Mouse (Mus musculus): Measurements from ENCODE around the gene Thumpd3.

The Thumpd3 gene

DNA sequence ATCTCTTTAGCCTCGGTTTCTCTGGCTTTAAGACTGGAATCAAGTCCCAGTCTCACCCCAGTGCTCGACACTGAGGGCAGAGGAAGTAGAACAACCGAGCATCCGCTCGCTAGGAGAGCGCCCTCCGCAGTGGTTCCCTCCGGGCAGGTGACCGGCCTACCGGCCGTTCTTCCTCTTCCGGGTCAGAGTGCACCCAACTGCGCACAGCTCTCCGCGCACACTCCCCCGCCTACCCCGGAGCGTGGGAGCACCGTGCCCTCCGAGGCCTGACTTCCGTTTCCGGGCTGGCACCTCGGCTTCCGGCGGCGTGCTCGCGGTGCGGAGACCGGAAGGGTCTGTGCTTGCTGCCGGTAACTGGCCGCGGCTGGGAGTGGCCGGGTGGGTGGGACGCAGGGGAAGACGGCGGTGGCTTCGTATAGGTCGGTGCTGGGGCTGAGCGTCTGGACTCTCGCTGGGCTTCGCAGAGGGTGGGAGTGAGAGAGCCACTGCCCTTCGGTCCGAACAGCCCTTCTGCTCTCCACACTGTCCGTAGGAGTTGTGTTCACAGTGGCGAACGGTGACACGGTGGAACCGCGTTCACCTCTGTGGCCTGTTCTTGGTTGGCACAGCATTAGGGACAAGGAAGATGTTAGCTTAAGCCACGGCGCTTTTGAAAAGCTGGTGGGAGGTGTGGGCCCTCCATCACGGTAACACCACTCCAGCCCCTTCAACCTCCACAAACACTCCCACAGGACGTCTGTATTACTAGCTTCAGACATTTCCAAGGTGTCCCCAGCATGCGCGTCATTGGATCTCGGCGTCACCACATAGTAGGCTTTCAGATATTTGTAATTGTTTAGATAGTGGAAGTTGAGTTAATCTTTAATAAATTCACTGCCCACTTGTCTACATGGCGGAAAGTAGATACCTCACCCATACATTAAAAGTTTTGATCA, at the start of gene Thumpd3:
Gene Thumpd3, plus strand, starts transcription at position 185 of the 935 bp plus-strand sequence.
- peak; percentile 93 for DNase-seq

DNA sequence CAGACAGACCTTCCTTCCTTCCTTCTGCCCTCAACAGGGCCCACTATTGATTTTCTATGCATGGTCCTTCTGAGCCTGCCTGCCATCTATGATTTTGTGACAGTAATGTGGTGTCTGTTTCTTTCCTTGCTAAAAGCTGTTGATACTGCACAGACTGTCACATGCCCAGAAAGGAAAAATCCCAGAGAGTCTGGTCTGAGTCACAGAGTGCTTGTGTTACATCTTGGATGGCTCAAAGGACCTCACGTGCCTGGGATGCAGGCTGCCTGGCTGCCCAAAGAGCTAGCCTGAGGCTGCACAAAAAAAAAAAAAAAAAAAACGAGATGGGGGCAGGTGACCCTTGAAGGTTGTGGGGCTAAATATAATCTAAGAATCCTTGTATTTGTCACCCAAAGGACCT, 46.8 kb upstream of the Thumpd3 start:
- DNase-seq, result no peak

DNA sequence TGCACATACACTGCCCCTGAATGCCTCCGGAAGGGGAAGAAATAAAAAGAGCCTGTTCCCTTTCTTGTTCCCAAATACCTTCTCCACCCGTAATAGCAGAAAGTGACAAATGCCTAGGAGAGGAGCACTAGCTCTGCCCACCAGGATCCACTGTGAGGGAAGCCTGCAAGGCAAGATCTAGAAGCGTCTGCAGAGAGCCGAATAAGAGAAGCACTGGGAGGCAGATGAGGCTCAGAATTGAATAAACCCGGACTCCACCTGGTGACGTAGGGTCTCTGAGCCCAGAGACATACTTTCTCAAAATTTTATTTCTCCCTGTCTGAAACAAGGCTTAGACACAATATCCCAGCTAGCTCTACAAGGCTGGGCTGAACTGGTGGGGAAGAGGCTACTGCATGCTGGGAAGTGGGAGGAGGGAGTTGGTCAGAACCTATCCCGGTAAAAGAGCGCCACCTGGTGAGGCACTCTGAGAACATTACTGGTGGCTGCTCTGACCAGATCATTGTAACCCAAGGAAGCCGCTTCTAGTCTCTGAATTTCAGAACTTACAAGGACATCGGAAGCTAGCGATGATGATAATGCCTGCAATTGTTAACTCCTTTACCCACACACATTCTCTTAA, 45.2 kb upstream of the Thumpd3 start:
- peak; percentile 45 to 76 for DNase-seq

DNA sequence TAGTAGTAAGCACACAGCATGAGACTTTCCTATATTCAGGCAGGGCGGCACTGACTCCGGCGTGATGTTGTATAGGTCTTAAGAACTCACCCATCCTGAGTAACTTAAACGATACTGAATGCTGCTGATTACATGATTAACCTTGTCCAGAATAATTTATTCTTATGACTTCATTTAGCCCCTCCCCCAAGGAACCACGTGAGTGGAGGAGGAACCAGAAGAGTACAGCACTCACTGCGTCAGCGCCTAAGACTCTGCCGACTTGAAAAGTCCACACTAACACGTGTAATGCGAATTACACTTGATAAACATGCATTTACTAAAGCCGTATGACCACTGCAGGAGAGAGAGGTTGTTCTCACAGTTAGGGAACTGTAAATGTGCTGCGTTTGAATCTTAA, 44.3 kb upstream of the Thumpd3 start:
- DNase-seq, result no peak

DNA sequence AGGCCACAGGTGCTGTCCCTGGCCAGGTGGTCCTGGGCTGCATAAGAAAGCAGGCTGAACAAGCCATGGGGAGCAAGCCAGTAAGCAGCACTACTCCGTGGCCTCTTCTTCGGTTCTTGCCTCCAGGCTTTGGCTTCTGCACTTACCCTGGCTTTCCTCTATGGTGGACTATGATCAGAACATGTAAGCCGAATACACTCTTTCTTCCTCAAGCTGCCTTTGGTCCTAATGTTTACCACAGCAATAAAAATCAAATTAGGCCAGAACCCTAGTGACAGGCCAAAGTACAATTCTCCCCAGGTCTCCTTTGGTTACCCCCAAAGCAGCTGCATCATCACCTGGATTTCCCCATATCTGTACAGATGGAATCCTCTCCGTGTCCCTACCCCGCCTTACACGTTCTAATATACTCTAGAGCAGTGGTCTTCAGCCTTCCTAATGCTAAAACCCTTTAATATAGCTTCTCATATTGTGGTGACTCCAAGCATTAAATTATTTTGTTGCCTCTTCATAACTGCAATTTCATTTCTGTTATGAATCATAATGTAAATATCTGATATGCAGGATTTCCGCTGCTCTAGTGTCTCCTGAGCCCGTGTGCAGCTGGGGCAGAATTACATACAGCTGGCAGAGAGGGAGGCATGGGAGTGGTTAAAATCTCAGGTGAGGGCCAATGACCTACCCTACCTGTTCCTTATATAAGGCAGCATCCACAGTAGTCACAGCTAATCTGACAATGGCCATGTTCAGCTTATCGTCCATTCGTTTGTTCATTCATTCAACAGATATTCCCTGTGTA, 42.5 kb upstream of the Thumpd3 start:
- DNase-seq, result no peak

DNA sequence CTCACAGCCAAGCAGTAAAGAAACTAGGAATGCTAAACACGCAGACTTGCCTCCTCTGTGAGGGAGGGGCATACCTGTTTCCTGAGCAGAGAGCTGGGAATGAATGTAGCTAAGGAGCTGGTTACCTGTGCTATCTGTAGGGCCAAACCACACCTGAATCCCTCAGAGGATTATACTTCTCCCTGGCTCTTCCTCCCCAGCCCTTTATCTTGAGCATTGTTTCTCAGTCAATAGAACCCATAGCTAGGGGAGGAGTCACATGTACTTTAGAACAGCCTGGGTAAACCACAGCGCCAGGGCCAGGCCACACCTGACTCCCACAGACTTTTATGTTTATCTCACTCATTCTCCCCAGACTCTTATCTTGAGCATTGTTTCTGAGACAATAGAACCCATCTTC, 39.2 kb upstream of the Thumpd3 start:
- no peak for DNase-seq

DNA sequence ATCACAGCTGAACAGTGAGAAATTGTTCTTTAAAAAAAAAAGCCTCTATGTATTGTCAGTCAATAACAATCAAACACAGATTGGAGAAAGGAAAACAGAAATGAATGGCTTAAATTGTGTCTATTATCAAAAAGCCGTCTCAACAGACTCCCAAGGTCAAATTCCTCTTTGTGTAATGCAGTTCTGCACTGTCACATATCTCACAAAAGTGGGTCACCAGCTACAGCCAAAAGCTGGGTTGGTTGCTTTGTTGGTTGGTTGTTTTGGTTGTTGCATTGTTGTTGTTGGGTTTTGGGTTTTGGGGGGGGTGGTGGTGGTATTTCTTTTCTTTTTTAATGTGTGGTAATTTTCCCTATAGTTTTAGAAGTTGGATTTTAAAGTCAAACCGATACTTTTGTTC, 34.1 kb upstream of the Thumpd3 start:
- no peak for DNase-seq

DNA sequence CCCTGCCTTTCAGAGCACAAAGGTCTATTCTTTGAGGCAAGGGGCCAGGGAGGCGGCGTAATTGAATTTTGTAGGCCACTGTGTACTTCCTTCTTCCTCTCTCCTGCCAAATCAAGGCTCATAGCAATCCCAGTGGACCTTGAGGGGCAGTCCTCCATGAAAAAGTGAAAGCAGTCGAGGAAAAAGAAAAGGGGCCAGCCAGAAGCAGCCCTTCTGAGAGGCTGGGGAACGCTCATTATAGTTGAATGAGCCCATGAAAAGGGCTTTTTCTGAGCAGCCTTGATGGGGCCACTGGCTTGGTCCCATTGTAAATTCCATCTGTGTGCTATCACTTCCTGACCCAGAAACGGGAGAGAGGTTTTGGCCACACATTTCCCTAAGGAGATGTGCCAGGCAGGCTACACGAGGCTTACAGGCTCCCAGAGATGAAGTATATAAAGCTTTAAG, 33.5 kb upstream of the Thumpd3 start:
- DNase-seq, result peak in 1 of 2 experiments; percentile 3

DNA sequence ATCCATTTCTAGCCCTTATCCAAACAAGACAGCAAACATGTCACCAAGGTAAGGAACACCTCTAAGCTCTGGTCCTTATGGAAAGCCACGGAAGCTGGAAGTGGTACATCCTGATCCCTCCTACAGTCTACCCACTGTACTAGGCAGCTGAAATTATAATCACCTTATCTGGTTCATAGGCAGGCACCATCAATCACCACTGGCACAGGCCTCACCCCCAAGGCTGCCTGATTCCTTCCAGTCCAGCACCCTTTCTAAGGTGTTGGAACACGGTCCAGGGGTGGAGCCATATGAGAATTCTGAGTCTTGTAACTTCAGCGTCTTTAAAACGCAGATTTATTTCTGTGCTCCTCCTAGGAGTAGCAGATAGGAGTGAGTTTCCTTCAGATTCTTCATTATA, 32.5 kb upstream of the Thumpd3 start:
- DNase-seq, result no peak

DNA sequence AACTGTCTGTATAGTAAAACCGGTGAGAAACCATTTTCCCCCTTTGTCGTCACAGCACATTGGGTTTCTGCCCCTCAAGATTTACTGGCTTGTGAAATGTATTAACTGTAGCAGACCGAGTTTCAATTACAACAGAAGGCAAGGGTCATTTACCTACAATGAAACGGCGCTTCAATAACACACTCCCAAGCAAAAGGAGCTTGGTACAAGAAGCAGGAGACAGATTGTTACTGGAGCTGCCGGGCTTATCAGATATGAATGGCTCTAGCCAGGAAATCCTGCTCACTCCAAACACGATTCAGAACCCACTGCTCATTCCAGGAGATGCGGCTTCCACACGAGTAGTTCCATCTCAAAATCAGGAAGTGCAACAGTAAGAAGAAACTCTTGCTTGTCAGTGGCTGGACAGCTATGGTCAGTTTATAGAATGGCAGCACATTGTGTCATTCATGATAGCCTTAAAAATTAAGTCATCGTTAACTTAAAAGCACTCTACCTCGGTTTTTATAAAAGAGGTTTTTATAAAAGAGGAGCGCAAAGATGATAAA, 28.5 kb upstream of the Thumpd3 start:
- DNase-seq, result no peak

DNA sequence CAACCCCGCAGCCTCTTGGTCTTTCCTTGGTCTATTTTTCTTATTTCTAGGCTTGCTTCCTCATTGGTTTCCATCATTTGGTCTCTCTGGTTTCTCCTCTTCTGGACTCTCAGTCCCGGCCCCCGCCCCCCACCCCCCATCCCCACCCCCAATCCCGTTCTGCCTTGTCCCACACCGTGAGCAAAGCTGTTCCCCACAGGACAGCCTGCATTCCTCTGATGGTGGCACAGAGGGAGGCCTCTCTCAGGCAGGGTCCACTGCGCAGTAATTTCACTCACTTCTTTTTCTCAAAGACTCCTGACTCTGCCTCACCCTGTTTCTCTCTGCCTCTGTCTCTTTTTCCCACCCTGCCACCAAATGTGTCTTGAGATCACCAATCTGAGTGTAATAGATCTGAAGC, 27.9 kb upstream of the Thumpd3 start:
- no peak for DNase-seq

DNA sequence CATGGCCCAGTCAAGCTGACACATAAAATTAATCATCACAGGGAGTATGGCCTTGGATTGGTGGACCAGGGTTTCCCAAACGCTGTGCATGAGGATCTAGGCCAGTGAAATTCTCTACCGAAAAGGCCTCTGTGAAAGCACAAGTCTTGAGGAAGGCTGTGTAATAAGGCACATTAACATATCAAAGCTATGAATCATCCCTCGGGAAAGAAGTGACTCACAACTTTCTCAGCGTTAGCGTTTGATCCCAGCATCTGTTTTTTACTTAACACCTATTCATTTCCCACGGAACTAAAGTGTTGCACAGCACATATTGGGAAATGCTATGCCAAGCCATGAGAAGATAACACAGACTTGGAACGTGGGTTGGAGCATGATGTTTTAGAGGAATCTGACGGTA, 21.2 kb upstream of the Thumpd3 start:
- no peak for DNase-seq

DNA sequence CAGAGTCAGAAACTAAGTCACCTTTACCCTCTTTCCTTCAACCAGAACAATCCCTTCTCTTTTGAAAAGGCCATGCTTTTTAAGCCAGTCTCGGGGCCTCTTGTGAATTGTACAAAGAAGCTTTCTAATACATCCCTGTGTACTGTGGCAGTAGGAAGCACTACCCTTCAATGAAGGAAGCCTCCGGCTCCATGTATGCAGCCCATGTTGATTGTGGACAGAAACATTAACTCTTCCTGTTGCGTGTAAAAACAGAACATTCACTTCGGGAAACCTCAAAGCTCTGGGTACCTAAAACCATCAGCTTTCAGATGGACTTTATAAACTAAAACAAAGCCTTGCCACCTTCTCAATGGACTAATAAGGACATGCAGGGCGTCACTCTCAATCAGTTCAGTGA, 20.3 kb upstream of the Thumpd3 start:
- no peak for DNase-seq

DNA sequence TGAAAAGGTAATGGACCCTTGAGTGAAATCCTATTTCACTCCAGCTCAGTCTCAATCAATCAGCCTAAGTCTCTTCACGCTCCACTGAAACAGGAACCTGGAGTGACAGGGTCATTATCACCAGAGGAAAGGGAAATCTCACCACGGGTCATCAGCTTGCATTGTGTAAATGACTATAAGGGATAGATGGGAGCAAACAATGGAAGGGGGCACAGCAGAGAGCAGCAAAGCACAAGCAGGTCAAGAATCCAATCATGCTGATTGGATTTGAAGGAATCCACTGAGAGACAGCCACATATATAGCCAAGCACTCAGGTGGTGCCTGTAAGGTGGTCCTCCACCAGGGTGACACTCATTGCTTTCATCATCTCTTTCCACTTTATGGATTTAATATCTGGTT, 18.6 kb upstream of the Thumpd3 start:
- no peak for DNase-seq

DNA sequence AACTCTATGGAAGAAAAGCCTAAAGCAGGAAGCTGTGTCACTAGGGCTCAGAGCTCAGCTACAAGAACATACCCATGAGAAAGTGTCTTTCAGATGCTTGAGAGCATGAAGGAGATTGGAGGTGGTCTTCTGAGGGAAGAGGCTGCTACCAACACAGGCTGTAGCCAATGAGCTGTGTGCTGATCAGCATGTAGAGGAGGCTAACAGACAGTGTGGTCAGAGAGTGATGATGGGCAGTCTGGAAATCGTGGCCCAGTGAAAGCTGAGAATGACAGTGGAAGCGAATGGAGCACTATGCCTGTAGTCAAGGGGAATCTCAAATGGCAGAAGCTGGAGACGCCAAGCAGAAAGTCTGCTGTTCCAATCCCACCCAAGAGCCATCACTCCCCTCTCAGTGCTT, 17.0 kb upstream of the Thumpd3 start:
- DNase-seq, result no peak

DNA sequence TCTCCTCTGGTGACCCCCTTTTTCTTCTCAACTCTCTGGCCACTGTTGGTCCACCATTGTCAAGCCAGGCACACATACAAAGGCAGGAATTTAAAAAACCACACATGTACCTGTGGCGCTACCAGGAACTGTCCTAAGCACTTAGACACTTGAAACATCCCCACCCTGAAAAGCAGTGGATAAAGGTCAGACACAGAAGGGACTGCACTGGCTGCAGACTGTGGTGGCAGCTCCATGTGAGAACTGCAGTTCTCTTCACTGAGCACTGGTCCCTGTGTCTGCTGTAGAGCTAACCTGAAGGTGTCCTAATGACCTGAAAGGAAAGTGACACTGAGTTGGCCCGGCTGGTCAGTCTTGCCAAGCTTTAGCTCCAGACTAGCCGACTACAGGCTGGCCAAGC, 15.5 kb upstream of the Thumpd3 start:
- no peak for DNase-seq

DNA sequence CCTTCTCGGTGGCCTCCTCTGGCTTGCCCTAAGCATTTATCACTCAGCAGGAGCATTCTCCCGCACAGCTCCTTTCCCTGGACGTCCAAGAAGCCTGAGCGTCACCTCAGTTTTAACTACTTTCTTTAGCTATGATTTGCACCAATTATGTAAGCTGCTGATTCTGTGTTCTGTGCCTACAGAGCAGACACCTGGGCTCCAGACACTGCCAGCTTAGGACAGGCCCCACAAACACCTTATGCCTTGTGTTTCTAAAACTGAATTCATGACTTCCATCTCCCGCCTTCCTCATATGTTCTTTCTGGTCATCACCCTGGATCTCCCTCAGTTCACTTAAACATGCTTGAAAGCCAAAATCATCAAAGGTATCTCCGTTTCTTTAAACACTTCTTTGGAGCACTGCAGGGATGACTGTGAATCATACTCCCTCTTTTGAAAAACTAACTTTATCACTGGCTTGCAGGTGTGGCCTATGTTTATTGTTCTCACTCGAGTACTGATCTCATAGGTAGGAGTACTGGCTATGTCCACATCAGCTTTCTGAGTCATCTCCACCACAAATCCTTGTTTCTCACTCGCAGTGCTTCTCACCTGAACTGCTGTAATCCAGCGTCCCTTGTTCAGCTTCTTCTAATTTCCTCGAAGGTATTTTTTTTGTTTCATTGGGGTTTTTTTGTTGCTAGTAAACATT, 14.9 kb upstream of the Thumpd3 start:
- DNase-seq, result no peak

DNA sequence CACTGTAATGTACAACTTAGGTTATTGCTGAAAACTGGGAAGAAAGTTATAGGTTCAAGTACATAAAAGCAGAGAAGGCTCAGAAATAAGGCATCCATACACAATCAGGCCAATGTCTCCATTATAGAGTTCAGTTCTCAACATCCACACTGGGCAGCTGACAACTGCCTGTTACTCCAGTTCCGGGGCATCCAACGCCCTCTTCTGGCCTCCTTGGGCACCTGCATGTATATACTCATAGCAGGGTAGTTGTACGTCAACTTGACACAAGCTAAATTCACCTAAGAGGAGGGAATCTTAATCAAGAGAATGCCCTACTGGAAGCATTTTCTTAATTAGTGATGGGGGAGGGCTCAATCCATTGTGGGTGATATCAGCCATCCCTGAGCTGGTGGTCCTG, 13.9 kb upstream of the Thumpd3 start:
- no peak for DNase-seq

DNA sequence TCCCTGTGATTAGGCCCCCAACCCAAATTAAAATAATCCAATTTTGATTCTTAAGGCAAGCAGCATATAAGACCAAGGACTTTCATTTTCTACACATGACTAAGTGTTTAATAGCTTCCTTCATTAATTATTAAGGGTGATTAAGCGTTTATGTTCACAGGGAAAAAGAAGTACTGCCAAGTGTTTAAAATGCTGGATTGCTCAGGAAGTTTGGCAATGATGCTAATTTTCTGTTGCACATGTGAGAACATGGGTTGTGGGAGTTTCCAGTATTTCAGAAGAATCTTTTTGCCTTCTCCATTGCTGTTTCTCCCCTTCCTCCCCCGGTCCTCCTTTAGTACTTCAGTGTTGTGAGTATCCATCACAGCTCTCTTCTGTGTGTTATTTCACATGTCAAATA, 12.8 kb upstream of the Thumpd3 start:
- no peak for DNase-seq

DNA sequence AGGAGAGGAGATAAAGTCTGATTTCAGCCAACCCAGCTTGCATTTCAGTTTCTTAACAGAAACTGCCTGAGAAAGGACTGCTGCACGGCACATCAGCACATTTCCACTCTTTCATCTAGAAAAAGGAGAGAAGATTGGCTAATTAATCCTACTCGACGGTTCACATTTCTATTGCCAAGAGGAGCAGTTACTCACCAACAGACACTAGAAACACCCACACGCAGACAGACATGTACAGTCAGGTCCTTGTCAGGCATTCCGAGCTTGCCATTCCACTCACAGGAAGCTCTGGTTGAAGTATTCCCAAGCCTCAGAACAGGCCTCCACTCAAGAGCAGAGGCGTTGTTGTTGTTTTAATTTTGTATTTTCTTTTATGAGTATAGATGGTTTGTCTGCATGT, 11.6 kb upstream of the Thumpd3 start:
- no peak for DNase-seq

DNA sequence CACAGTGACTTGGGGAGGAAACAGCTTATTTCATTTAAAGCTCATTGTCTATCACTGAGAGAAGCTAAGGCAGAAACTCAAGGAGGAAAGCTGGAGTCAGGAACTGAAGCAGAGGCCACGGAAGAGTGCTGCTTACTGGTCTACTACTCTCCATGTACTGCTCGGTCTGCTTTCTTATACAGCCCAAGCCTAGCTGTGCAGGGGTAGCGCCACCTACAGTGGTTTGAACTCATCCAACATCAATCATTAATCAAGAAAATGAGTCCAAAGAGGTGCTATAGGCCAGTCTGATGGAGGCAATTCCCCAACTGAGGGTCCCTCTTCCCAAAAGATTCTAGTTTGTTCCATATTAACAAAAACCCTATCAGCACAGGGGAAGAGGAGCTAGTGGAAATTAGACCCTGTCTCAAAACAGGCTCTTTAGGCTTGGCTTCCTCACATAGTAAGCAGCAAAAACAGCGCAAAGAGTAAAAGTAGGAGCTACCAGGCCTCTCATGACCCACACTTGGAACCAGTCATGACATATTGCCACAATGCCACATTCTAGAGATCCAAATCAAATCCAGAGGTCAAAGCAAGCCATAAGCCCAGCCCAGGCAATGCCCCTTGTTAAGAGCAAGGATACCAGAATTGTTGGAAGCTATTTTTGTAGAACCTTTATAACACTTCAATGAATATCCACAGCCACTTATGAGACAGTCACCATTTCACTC, 9.4 kb upstream of the Thumpd3 start:
- DNase-seq, result no peak

Measured in spleen, adult 18-20 months (tissue).